Mouse (Mus musculus) CH12.LX (cell line): ENCODE measurements around the gene Kpna7.

ENCODE experiments used
- HCFC1 ChIP-seq: IDR thresholded peaks from 2 replicates; pipeline ENCODE4 v1.6.1; 2012; ENCODE audit warnings: low read depth, mild to moderate bottlenecking, inconsistent platforms, low read length, improper control_type of control experiment
- JUN ChIP-seq: IDR thresholded peaks from 2 replicates; pipeline ENCODE4 v1.6.1; 2011; ENCODE audit warnings: low read depth, mild to moderate bottlenecking, low read length, improper control_type of control experiment, moderate library complexity; ENCODE audit not compliant: insufficient read depth
- MAZ ChIP-seq: IDR thresholded peaks from 2 replicates; pipeline ENCODE4 v1.6.1; 2012; ENCODE audit warnings: low read depth, mild to moderate bottlenecking, inconsistent platforms, low read length, improper control_type of control experiment, moderate library complexity
- POLR2A ChIP-seq: IDR thresholded peaks from 2 replicates; pipeline ENCODE4 v1.6.1; 2011; ENCODE audit warnings: low read depth, mild to moderate bottlenecking, improper control_type of control experiment, low read length

- no peak for TF ChIP-seq HCFC1
- TF ChIP-seq MAZ, result no peak
- TF ChIP-seq JUN, result no peak
- TF ChIP-seq POLR2A, result no peak
These were observed 133.3 kb downstream of the Kpna7 start for GRCm38 (mm10) chr5:144950428-144951051.
